Mouse (Mus musculus) ES-Bruce4 (cell line): ENCODE data around the gene Plekhg5. TPM values are rescaled to one million over a fixed set of nuclear protein-coding genes. Genes with fewer than 3 reads are reported as not detected.
A peak's percentile ranks its signal among the peaks of the same experiment; 100 is the strongest.

Source experiments
- H3K27ac ChIP-seq: 2 replicates; pipeline ENCODE4 v1.5.1; 2012; ENCODE audit warnings: low read length, inconsistent platforms; ENCODE audit not compliant: insufficient read depth
- H3K27me3 ChIP-seq: 2 replicates; pipeline ENCODE4 v1.6.1; 2012; ENCODE audit warnings: mild to moderate bottlenecking, low read length, inconsistent platforms; ENCODE audit not compliant: control insufficient read depth, poor library complexity, insufficient read depth, severe bottlenecking
- H3K36me3 ChIP-seq: 2 replicates; pipeline ENCODE4 v1.6.1; 2012; ENCODE audit warnings: inconsistent platforms, mild to moderate bottlenecking, low read length, moderate library complexity; ENCODE audit not compliant: control insufficient read depth, poor library complexity, insufficient read depth, severe bottlenecking
- H3K4me1 ChIP-seq: one replicate; pipeline ENCODE4 v1.8.1; 2011; ENCODE audit warnings: low read length; ENCODE audit not compliant: control insufficient read depth, insufficient read depth
- H3K4me3 ChIP-seq: 2 replicates; pipeline ENCODE4 v1.5.1; 2011; ENCODE audit warnings: low read depth, mild to moderate bottlenecking, low read length
- H3K9ac ChIP-seq: 2 replicates; pipeline ENCODE4 v1.6.1; 2012; ENCODE audit warnings: low read depth, mild to moderate bottlenecking, inconsistent platforms; ENCODE audit not compliant: poor library complexity, severe bottlenecking
- H3K9me3 ChIP-seq: replicated peaks from 2 replicates; pipeline ENCODE4 v1.6.1; 2012; ENCODE audit warnings: mild to moderate bottlenecking, low read length, inconsistent platforms; ENCODE audit not compliant: control insufficient read depth, poor library complexity, insufficient read depth, severe bottlenecking
- CTCF ChIP-seq: IDR thresholded peaks from one replicate; pipeline ENCODE4 v1.8.1; 2011; ENCODE audit warnings: low read depth, low read length
- EP300 ChIP-seq: IDR thresholded peaks from 2 replicates; pipeline ENCODE4 v1.6.1; 2011; ENCODE audit warnings: low read depth, low read length; ENCODE audit not compliant: insufficient read depth
- POLR2A ChIP-seq: IDR thresholded peaks from one replicate; pipeline ENCODE4 v1.8.1; 2011; ENCODE audit warnings: low read length; ENCODE audit not compliant: insufficient read depth
- polyA plus RNA-seq: library from polyadenylated mRNA; stranded (reverse); fragments of >200 nt; gene quantifications from 2 replicates; pipeline ENCODE4 v1.2.4, GENCODE M21; 2011; ENCODE audit warnings: low read depth; ENCODE audit not compliant: missing spikeins, insufficient read depth, insufficient read length

The Plekhg5 gene
- polyA plus RNA-seq, 1 experiment: 17.5 TPM

GRCm38 (mm10) chr4:152125161-152126025 is 53.1 kb downstream of the Plekhg5 start:
- no peaks in the 10 kb centered on the region for H3K9me3 ChIP-seq
- peak overlapping the region; percentile 25 for H3K4me3 ChIP-seq
- H3K27ac ChIP-seq: no peak overlapping the region
- peaks cover 3% of the 10 kb centered on the region for H3K4me1 ChIP-seq
- no peak overlapping the region for H3K9ac ChIP-seq
- H3K27me3 ChIP-seq: no peaks in the 10 kb centered on the region
- TF ChIP-seq POLR2A (no peak), EP300 (no peak), CTCF (no peak)
- H3K36me3 ChIP-seq: no peaks in the 10 kb centered on the region

- Histone ChIP-seq H3K9me3 (no peaks in the 10 kb centered on the region), H3K36me3 (no peaks in the 10 kb centered on the region), H3K9ac (no peak overlapping the region), H3K27ac (no peak overlapping the region), H3K4me1 (peaks cover 3% of the 10 kb centered on the region), H3K27me3 (no peaks in the 10 kb centered on the region; the same call in 1 of the 2 replicates), H3K4me3 (peak overlapping the region; percentile 25)
- TF ChIP-seq CTCF (no peak), POLR2A (no peak), EP300 (no peak)
Observed at GRCm38 (mm10) chr4:152126026-152126920, 54.0 kb downstream of the Plekhg5 start.

- H3K4me1 ChIP-seq: peaks cover 3% of the 10 kb centered on the region
Observed at GRCm38 (mm10) chr4:152127884-152128283, 55.6 kb downstream of the Plekhg5 start.

GRCm38 (mm10) chr4:152128784-152129183 is 56.5 kb downstream of the Plekhg5 start:
- no peak for TF ChIP-seq POLR2A
- TF ChIP-seq EP300: no peak
- TF ChIP-seq CTCF: no peak
- Histone ChIP-seq H3K9ac (no peak overlapping the region), H3K27me3 (no peaks in the 10 kb centered on the region; the same call in 1 of the 2 replicates), H3K4me1 (peaks cover 3% of the 10 kb centered on the region), H3K9me3 (no peaks in the 10 kb centered on the region), H3K36me3 (no peaks in the 10 kb centered on the region), H3K27ac (no peak overlapping the region), H3K4me3 (no peak overlapping the region)

More at GRCm38 (mm10) chr4:152127884-152128283, 55.6 kb downstream of the Plekhg5 start:
- Histone ChIP-seq H3K27ac (no peak overlapping the region), H3K27me3 (no peaks in the 10 kb centered on the region; the same call in 1 of the 2 replicates), H3K9me3 (no peaks in the 10 kb centered on the region), H3K36me3 (no peaks in the 10 kb centered on the region), H3K9ac (no peak overlapping the region), H3K4me3 (no peak overlapping the region)
- TF ChIP-seq CTCF: no peak
- TF ChIP-seq POLR2A: no peak
- TF ChIP-seq EP300: no peak

- H3K9ac ChIP-seq: no peak overlapping the region
- peaks cover 6% of the 10 kb centered on the region for H3K4me1 ChIP-seq
- H3K4me3 ChIP-seq: no peak overlapping the region
- H3K36me3 ChIP-seq: no peaks in the 10 kb centered on the region
- H3K27me3 ChIP-seq: no peaks in the 10 kb centered on the region; the same call in 1 of the 2 replicates
- H3K27ac ChIP-seq: no peak overlapping the region
- H3K9me3 ChIP-seq: no peaks in the 10 kb centered on the region
- TF ChIP-seq POLR2A: no peak
Observed at GRCm38 (mm10) chr4:152129395-152129930, 57.2 kb downstream of the Plekhg5 start.
